Mouse (Mus musculus) hindbrain, embryonic 13.5 days (tissue): ENCODE measurements around the gene Ptbp1. TPM values are rescaled to one million over a fixed set of nuclear protein-coding genes. Genes with fewer than 3 reads are reported as not detected.

Experiments
- ATAC-seq: fragments of 200-750 bp; cut with Nextera tagmentation; 2 replicates; pipeline ENCODE4 v1.8.0; 2017; ENCODE audit warnings: moderate TSS enrichment; ENCODE audit not compliant: low FRiP score
- H3K27ac ChIP-seq: fragments of 300-500 bp; sonication (generic); 2 replicates; pipeline ENCODE4 v1.5.1; 2015; ENCODE audit warnings: inconsistent platforms, mild to moderate bottlenecking, moderate library complexity
- H3K27me3 ChIP-seq: fragments of 300-500 bp; sonication (generic); 2 replicates; pipeline ENCODE4 v1.6.1; 2015; ENCODE audit warnings: mild to moderate bottlenecking, inconsistent platforms
- H3K36me3 ChIP-seq: fragments of 300-500 bp; sonication (generic); 2 replicates; pipeline ENCODE4 v1.6.1; 2015; ENCODE audit warnings: mild to moderate bottlenecking, inconsistent platforms
- H3K4me1 ChIP-seq: fragments of 300-500 bp; sonication (generic); replicated peaks from 2 replicates; pipeline ENCODE4 v1.6.1; 2015; ENCODE audit warnings: inconsistent platforms
- H3K4me2 ChIP-seq: fragments of 300-500 bp; sonication (generic); 2 replicates; pipeline ENCODE4 v1.6.1; 2015; ENCODE audit warnings: inconsistent platforms, mild to moderate bottlenecking, moderate library complexity
- H3K4me3 ChIP-seq: fragments of 300-500 bp; sonication (generic); 2 replicates; pipeline ENCODE4 v1.5.1; 2015; ENCODE audit warnings: mild to moderate bottlenecking, inconsistent platforms
- H3K9ac ChIP-seq: fragments of 300-500 bp; sonication (generic); 2 replicates; pipeline ENCODE4 v1.6.1; 2015; ENCODE audit warnings: mild to moderate bottlenecking, inconsistent platforms
- H3K9me3 ChIP-seq: fragments of 300-500 bp; sonication (generic); 2 replicates; pipeline ENCODE4 v1.6.1; 2016; ENCODE audit warnings: inconsistent platforms
- WGBS: fragments of 180-500 bp; shearing (Covaris S2); methylation state at CpG from one replicate; pipeline ENCODE4 v1.1.7; 2015; 5-methylcytosine and 5-hydroxymethylcytosine counted together
- polyA plus RNA-seq: library from polyadenylated mRNA; unstranded; fragments of >200 nt; fragmentation: Nextera tagmentation; extraction: Ambion mirVana; gene quantifications from 2 replicates; pipeline ENCODE4 v1.2.1, GENCODE M21; 2015

The Ptbp1 gene
- polyA plus RNA-seq = 84.7 and 86.0 TPM in 2 replicates

- Histone ChIP-seq H3K4me3 (peak within 1 kb of the TSS; percentile 100), H3K4me2 (peak within 1 kb of the TSS; percentile 95), H3K4me1 (peaks cover 66% of the 10 kb centered on the region), H3K27ac (peak within 1 kb of the TSS; percentile 100), H3K9ac (peak within 1 kb of the TSS; percentile 99), H3K36me3 (peaks cover 23% of the 10 kb centered on the region), H3K9me3 (no peaks in the 10 kb centered on the region), H3K27me3 (no peaks in the 10 kb centered on the region)
- WGBS = under 1% methylated on average over 75 of the region's 75 CpGs
- ATAC-seq = peak; percentile 94
Measured at GRCm38 (mm10) chr10:79853860-79854795, at the start of gene Ptbp1. Ptbp1 (plus strand) TSS chr10:79854427.

- no peak for ATAC-seq
- Histone ChIP-seq H3K9me3 (no peaks in the 10 kb centered on the region), H3K27me3 (no peaks in the 10 kb centered on the region), H3K27ac (peak overlapping the region; percentile 98; the same call in 1 of the 2 replicates), H3K9ac (peak overlapping the region; percentile 19; the same call in 1 of the 2 replicates), H3K4me1 (peaks cover 77% of the 10 kb centered on the region), H3K4me3 (no peak overlapping the region), H3K4me2 (no peak overlapping the region), H3K36me3 (peaks cover 41% of the 10 kb centered on the region)
- 76% methylated on average over 11 of the region's 11 CpGs for WGBS
Measured at GRCm38 (mm10) chr10:79805636-79806035, 48.6 kb upstream of the Ptbp1 start.

- no peak for ATAC-seq
- peaks cover 70% of the 10 kb centered on the region for H3K4me1 ChIP-seq
Measured at GRCm38 (mm10) chr10:79806331-79806730, 47.9 kb upstream of the Ptbp1 start.

GRCm38 (mm10) chr10:79806972-79807371 lies 47.3 kb upstream of the Ptbp1 start:
- ATAC-seq = no peak
- Histone ChIP-seq H3K9me3 (no peaks in the 10 kb centered on the region), H3K4me1 (peaks cover 63% of the 10 kb centered on the region), H3K4me2 (no peak overlapping the region), H3K9ac (no peak overlapping the region), H3K27me3 (no peaks in the 10 kb centered on the region), H3K36me3 (peaks cover 52% of the 10 kb centered on the region), H3K27ac (peak overlapping the region; percentile 98), H3K4me3 (no peak overlapping the region)
- 85% methylated on average over 10 of the region's 10 CpGs for WGBS

More at GRCm38 (mm10) chr10:79806331-79806730, 47.9 kb upstream of the Ptbp1 start:
- WGBS = 83% methylated on average over 9 of the region's 9 CpGs
- Histone ChIP-seq H3K4me2 (no peak overlapping the region), H3K4me3 (no peak overlapping the region), H3K9ac (no peak overlapping the region), H3K27ac (peak overlapping the region; percentile 98; the same call in 1 of the 2 replicates), H3K9me3 (no peaks in the 10 kb centered on the region), H3K27me3 (no peaks in the 10 kb centered on the region), H3K36me3 (peaks cover 46% of the 10 kb centered on the region)

- H3K27ac ChIP-seq = peak overlapping the region; percentile 98
- peaks cover 58% of the 10 kb centered on the region for H3K36me3 ChIP-seq
- peak overlapping the region; percentile 11; the same call in 1 of the 2 replicates for H3K9ac ChIP-seq
- no peaks in the 10 kb centered on the region for H3K27me3 ChIP-seq
- no peak overlapping the region for H3K4me3 ChIP-seq
- H3K9me3 ChIP-seq = no peaks in the 10 kb centered on the region
- H3K4me1 ChIP-seq = peaks cover 55% of the 10 kb centered on the region
- no peak for ATAC-seq
- no peak overlapping the region for H3K4me2 ChIP-seq
- WGBS = 44% methylated on average over 11 of the region's 11 CpGs
Measured at GRCm38 (mm10) chr10:79807826-79808225, 46.4 kb upstream of the Ptbp1 start.

GRCm38 (mm10) chr10:79808728-79809127 lies 45.5 kb upstream of the Ptbp1 start:
- no peak for ATAC-seq
- Histone ChIP-seq H3K4me1 (peaks cover 46% of the 10 kb centered on the region), H3K4me2 (no peak overlapping the region), H3K27me3 (no peaks in the 10 kb centered on the region), H3K27ac (peak overlapping the region; percentile 98; the same call in 1 of the 2 replicates), H3K36me3 (peaks cover 60% of the 10 kb centered on the region), H3K9ac (no peak overlapping the region), H3K4me3 (no peak overlapping the region), H3K9me3 (no peaks in the 10 kb centered on the region)
- WGBS = 87% methylated on average over 11 of the region's 11 CpGs

GRCm38 (mm10) chr10:79811736-79812637 lies 42.2 kb upstream of the Ptbp1 start:
- peak; percentile 56; the same call in 1 of the 2 replicates for ATAC-seq
- WGBS = 29% methylated on average over 15 of the region's 15 CpGs

GRCm38 (mm10) chr10:79814271-79814842 lies 39.9 kb upstream of the Ptbp1 start:
- H3K9ac ChIP-seq = no peak overlapping the region
- no peaks in the 10 kb centered on the region for H3K27me3 ChIP-seq
- WGBS = 84% methylated on average over 5 of the region's 5 CpGs
- H3K4me2 ChIP-seq = no peak overlapping the region
- peaks cover 5% of the 10 kb centered on the region; the same call in 1 of the 2 replicates for H3K4me1 ChIP-seq
- peaks cover 79% of the 10 kb centered on the region for H3K36me3 ChIP-seq
- no peak for ATAC-seq
- H3K4me3 ChIP-seq = no peak overlapping the region
- H3K27ac ChIP-seq = peak overlapping the region; percentile 30; the same call in 1 of the 2 replicates
- H3K9me3 ChIP-seq = no peaks in the 10 kb centered on the region

More at GRCm38 (mm10) chr10:79811736-79812637, 42.2 kb upstream of the Ptbp1 start:
- no peaks in the 10 kb centered on the region for H3K27me3 ChIP-seq
- H3K4me3 ChIP-seq = no peak overlapping the region
- H3K4me1 ChIP-seq = peaks cover 14% of the 10 kb centered on the region
- H3K27ac ChIP-seq = 0 out of 2 replicates have a peak overlapping the region, but pooled peaks have one; percentile 10
- no peak overlapping the region for H3K9ac ChIP-seq
- H3K9me3 ChIP-seq = no peaks in the 10 kb centered on the region
- H3K4me2 ChIP-seq = no peak overlapping the region
- H3K36me3 ChIP-seq = peaks cover 82% of the 10 kb centered on the region

GRCm38 (mm10) chr10:79815671-79816494 lies 38.3 kb upstream of the Ptbp1 start:
- WGBS = 87% methylated on average over 12 of the region's 12 CpGs
- Histone ChIP-seq H3K4me1 (peaks cover 5% of the 10 kb centered on the region; the same call in 1 of the 2 replicates), H3K9me3 (no peaks in the 10 kb centered on the region), H3K36me3 (peaks cover 81% of the 10 kb centered on the region), H3K9ac (no peak overlapping the region), H3K27me3 (no peaks in the 10 kb centered on the region), H3K4me2 (no peak overlapping the region), H3K27ac (no peak overlapping the region), H3K4me3 (no peak overlapping the region)
- ATAC-seq = no peak

- 84% methylated on average over 2 of the region's 2 CpGs for WGBS
- H3K9me3 ChIP-seq = no peaks in the 10 kb centered on the region
- no peak overlapping the region for H3K9ac ChIP-seq
- H3K36me3 ChIP-seq = peaks cover 77% of the 10 kb centered on the region
- no peak for ATAC-seq
- no peak overlapping the region for H3K27ac ChIP-seq
- H3K4me3 ChIP-seq = no peak overlapping the region
- H3K4me2 ChIP-seq = no peak overlapping the region
- H3K27me3 ChIP-seq = no peaks in the 10 kb centered on the region
- peaks cover 8% of the 10 kb centered on the region for H3K4me1 ChIP-seq
Measured at GRCm38 (mm10) chr10:79817111-79817510, 37.1 kb upstream of the Ptbp1 start.

- no peak overlapping the region for H3K27ac ChIP-seq
- no peak for ATAC-seq
- 73% methylated on average over 4 of the region's 4 CpGs for WGBS
- peaks cover 71% of the 10 kb centered on the region for H3K36me3 ChIP-seq
- no peaks in the 10 kb centered on the region for H3K27me3 ChIP-seq
- no peaks in the 10 kb centered on the region for H3K9me3 ChIP-seq
- no peak overlapping the region for H3K4me2 ChIP-seq
- no peak overlapping the region; the same call in 1 of the 2 replicates for H3K9ac ChIP-seq
- peaks cover 13% of the 10 kb centered on the region for H3K4me1 ChIP-seq
- H3K4me3 ChIP-seq = no peak overlapping the region
Measured at GRCm38 (mm10) chr10:79818225-79818624, 36.0 kb upstream of the Ptbp1 start.
